Mouse (Mus musculus): ENCODE measurements around the gene Tcstv1.
"Not testable (repeated sequence)": the region's sequence is repeated elsewhere in the genome, so short reads cannot be mapped to it uniquely, and the experiment has no call there.

Tcstv1 gene

GRCm38 (mm10) chr13:119894685-119895084 lies at the start of gene Tcstv1:
TSS of gene Tcstv1 (minus strand) at chr13:119894785.
- DNase-seq (ENCODE audit: low read depth, low spot score) = not testable (repeated sequence)

- not testable (repeated sequence) for DNase-seq (ENCODE audit: low read depth, low spot score)
Measured at GRCm38 (mm10) chr13:119929172-119929571, 34.6 kb upstream of the Tcstv1 start, which contains the start of gene Gm21761. TSS of gene Gm21761 (minus strand) at chr13:119929272.

- not testable (repeated sequence) for DNase-seq (ENCODE audit: low read depth, low spot score)
Measured at GRCm38 (mm10) chr13:119924597-119925340, 30.2 kb upstream of the Tcstv1 start.

- DNase-seq (ENCODE audit: low read depth, low spot score) = not testable (repeated sequence)
Measured at GRCm38 (mm10) chr13:119916966-119917722, 22.6 kb upstream of the Tcstv1 start.

- DNase-seq (ENCODE audit: low read depth, low spot score) = not testable (repeated sequence)
Measured at GRCm38 (mm10) chr13:119916449-119916848, 21.9 kb upstream of the Tcstv1 start.

- DNase-seq (ENCODE audit: low read depth, low spot score) = not testable (repeated sequence)
Measured at GRCm38 (mm10) chr13:119898549-119898948, 4.0 kb upstream of the Tcstv1 start.

- not testable (repeated sequence) for DNase-seq (ENCODE audit: low read depth, low spot score)
Measured at GRCm38 (mm10) chr13:119886896-119887295, 7.7 kb downstream of the Tcstv1 start.

- not testable (repeated sequence) for DNase-seq (ENCODE audit: low read depth, low spot score)
Measured at GRCm38 (mm10) chr13:119864395-119864999, 30.1 kb downstream of the Tcstv1 start.

GRCm38 (mm10) chr13:119862399-119862798 lies 32.2 kb downstream of the Tcstv1 start:
- not testable (repeated sequence) for DNase-seq (ENCODE audit: low read depth, low spot score)
